Mouse (Mus musculus): Measurements from ENCODE around the gene Oprl1. TPM values are rescaled to one million over a fixed set of nuclear protein-coding genes. Genes with fewer than 3 reads are reported as not detected.
A peak's percentile ranks its signal among the peaks of the same experiment; 100 is the strongest.

The Oprl1 gene
- polyA plus RNA-seq (2011; ENCODE audit: insufficient read length, low read depth, missing spikeins): not detected in 2 replicates

DNA sequence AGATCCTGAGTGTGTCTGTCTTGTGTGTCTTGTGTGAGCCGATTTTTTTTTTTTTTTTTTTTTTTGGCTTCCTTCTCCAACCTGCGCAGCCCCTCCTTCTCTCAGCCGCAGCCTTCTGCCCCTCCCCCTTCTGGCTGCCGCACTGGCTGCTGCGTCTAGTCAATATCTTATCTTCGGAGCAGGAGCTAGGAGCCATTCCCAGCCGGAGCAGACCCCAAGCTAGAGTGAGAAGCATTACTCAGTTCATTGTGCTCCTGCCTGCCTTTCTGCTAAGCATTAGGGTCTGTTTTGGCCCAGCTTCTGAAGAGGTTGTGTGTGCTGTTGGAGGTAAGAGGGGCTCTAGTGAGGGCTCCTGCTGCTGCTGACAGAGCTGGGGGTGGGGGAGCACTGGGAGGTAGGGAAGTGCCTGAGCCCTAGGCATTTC, at the start of gene Oprl1:
Oprl1 (plus strand) TSS at position 114 of the 424 bp plus-strand sequence.
- no peaks in the 10 kb centered on the region for H3K4me1 ChIP-seq (ENCODE audit: control insufficient read depth, insufficient read depth, low read length)
- TF ChIP-seq CTCF (IDR thresholded peaks at IDR 0.05; ENCODE audit: borderline replicate concordance, insufficient read depth, low read length) (no peak), POLR2A (IDR thresholded peaks at IDR 0.05; ENCODE audit: low read depth, low read length) (no peak)
- H3K4me3 ChIP-seq (ENCODE audit: insufficient read depth, low read length): no peak within 1 kb of the TSS
- no peak within 1 kb of the TSS for H3K27ac ChIP-seq (ENCODE audit: insufficient read depth, low read length)

DNA sequence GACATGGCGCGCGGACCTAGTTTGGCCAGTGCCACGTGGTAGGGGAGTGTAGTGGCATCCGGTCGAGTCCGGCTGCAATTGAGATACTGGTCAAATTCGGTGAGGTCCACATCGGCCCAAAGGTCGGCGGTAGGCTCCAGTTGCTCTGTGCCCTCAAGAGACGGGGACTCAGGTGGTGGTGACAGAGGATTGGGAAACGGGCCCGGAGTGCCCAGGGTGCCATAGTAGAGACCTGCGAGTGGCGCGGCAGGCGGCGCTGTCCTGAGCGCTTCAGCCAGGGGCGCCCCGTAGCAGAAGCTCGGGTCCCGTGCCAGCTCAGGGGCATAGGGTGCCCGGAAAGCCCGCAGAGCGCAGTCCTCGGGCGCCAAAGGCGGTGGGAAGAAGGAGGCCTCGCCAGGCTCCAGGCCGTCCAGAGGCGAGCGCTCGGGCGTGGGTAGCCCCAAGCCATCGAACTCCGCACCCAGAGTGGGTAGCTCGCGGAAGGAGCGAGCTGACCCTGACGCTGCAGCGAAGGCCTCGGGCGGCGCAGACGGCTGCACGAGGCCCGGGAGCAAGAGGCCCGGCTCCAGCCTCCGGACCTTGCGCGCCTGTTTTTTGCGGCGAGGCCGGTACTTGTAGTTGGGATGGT, 44.4 kb upstream of the Oprl1 start:
- no peak overlapping the region for H3K27ac ChIP-seq (ENCODE audit: insufficient read depth, low read length)
- TF ChIP-seq POLR2A (IDR thresholded peaks at IDR 0.05; ENCODE audit: low read depth, low read length): no peak
- H3K4me1 ChIP-seq (ENCODE audit: control insufficient read depth, insufficient read depth, low read length): no peaks in the 10 kb centered on the region
- no peak overlapping the region for H3K4me3 ChIP-seq (ENCODE audit: insufficient read depth, low read length)

DNA sequence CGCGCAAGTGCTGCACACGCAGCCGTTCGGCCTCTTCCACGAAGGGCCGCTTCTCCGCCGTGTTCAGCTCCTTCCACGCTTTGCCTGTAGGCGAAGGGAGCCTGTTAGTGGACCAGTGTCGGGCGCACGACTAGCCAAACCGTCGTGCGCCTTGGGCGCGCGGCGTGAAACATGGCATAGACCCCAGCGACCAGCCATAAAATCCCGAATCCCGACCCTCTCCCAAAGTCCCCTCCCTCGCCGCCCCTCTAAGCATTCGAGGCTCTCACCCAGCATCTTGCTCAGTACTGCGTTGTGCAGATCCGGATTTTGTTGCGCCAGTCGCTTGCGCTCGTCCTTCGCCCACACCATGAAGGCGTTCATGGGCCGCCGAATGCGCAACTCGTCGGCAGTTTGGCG, 43.9 kb upstream of the Oprl1 start:
- peak overlapping the region; percentile 31; the same call in 1 of the 2 replicates for H3K4me3 ChIP-seq (ENCODE audit: insufficient read depth, low read length)
- no peaks in the 10 kb centered on the region for H3K4me1 ChIP-seq (ENCODE audit: control insufficient read depth, insufficient read depth, low read length)
- H3K27ac ChIP-seq (ENCODE audit: insufficient read depth, low read length): no peak overlapping the region
- TF ChIP-seq POLR2A (IDR thresholded peaks at IDR 0.05; ENCODE audit: low read depth, low read length) (no peak), CTCF (IDR thresholded peaks at IDR 0.05; ENCODE audit: borderline replicate concordance, insufficient read depth, low read length) (no peak)

DNA sequence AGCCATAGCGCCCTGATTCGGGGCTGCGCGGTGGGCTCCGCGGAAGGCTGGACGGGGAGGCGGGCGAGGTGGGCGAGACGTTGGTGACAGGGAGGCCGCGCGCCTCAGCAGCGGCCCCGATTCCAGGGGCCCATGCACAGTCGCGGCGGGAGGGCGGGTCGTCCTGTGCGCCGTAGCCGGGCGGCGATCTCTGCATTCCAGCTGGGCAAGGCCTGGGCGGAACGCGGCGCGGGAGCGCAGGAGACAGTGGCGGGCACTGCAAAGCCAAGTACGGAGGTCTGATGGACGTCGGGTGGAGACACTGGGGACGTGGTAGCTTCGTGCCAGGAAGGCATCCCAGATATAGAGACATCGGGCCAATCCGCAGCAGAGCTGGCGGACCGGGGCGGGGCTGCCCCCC, 43.5 kb upstream of the Oprl1 start, which contains the start of gene Sox18:
Sox18 (minus strand) TSS at position 315 of the 400 bp plus-strand sequence.
- H3K4me3 ChIP-seq (ENCODE audit: insufficient read depth, low read length): peak within 1 kb of the TSS; percentile 31
- no peak for TF ChIP-seq POLR2A (IDR thresholded peaks at IDR 0.05; ENCODE audit: low read depth, low read length)
- no peak for TF ChIP-seq CTCF (IDR thresholded peaks at IDR 0.05; ENCODE audit: borderline replicate concordance, insufficient read depth, low read length)
- H3K4me1 ChIP-seq (ENCODE audit: control insufficient read depth, insufficient read depth, low read length): no peaks in the 10 kb centered on the region
- no peak within 1 kb of the TSS for H3K27ac ChIP-seq (ENCODE audit: insufficient read depth, low read length)

DNA sequence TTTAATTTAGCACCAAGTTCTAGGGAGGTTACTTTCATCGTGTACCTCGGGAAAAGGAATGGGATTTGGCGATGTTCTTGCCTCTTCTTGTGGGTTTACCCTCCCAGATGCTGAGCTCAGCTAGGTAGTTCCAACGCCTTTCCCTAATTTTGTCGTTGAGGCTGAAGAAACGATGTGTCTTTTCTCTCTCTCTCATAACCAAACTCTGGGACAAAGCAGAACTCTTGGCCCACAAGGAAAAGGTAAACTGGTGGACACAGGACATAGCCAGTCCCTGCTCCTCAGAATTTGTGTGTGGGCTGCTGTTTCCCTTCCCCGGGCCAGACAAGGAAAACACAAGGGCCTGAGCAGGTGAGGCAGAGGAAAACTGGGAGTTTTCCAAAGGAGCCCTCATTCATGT, 42.8 kb upstream of the Oprl1 start:
- no peak overlapping the region for H3K27ac ChIP-seq (ENCODE audit: insufficient read depth, low read length)
- TF ChIP-seq POLR2A (IDR thresholded peaks at IDR 0.05; ENCODE audit: low read depth, low read length) (no peak), CTCF (IDR thresholded peaks at IDR 0.05; ENCODE audit: borderline replicate concordance, insufficient read depth, low read length) (no peak)
- no peak overlapping the region for H3K4me3 ChIP-seq (ENCODE audit: insufficient read depth, low read length)
- no peaks in the 10 kb centered on the region for H3K4me1 ChIP-seq (ENCODE audit: control insufficient read depth, insufficient read depth, low read length)

DNA sequence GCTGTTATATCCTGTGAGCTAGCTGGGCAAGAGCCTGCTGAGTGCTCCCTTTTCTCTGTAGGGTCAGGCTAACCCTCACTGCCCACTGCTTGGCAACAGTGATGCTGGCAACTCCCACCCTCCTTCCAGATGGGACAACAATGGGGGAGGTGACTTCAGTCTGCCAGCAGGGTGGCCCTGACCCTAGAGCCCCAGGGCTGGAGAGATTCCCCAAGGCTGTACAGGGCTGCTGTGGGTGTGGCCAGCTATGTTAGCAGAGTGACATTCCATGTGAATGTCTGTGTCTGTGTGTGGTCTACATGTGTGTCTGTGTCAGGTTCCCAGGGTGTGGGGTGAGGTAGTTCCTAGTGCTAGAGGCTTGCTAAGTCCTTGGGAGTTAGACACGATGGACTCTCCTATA, 41.3 kb upstream of the Oprl1 start:
- no peak overlapping the region for H3K27ac ChIP-seq (ENCODE audit: insufficient read depth, low read length)
- H3K4me3 ChIP-seq (ENCODE audit: insufficient read depth, low read length): no peak overlapping the region
- TF ChIP-seq CTCF (IDR thresholded peaks at IDR 0.05; ENCODE audit: borderline replicate concordance, insufficient read depth, low read length) (no peak), POLR2A (IDR thresholded peaks at IDR 0.05; ENCODE audit: low read depth, low read length) (no peak)
- H3K4me1 ChIP-seq (ENCODE audit: control insufficient read depth, insufficient read depth, low read length): no peaks in the 10 kb centered on the region

DNA sequence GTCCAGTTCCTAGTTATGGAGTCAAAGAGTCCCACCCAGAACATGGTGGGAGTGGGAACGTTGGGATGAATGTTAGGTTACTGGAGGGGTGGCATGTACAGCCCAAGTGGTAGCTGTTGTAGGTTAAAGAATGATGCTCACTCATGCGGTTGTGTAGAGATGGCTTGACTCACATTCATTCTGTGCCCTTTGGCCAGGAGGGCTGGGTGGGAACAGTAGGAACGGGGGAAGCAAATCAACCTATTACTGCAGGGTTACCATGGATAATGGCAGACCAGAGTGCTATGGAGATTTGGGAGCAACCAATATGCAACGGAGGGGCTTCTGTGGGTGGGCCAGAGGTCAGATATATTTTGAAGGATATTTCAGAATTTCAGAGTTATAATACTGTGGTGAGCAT, 39.9 kb upstream of the Oprl1 start:
- TF ChIP-seq POLR2A (IDR thresholded peaks at IDR 0.05; ENCODE audit: low read depth, low read length) (no peak), CTCF (IDR thresholded peaks at IDR 0.05; ENCODE audit: borderline replicate concordance, insufficient read depth, low read length) (no peak)
- Histone ChIP-seq H3K4me1 (ENCODE audit: control insufficient read depth, insufficient read depth, low read length) (no peaks in the 10 kb centered on the region), H3K4me3 (ENCODE audit: insufficient read depth, low read length) (no peak overlapping the region), H3K27ac (ENCODE audit: insufficient read depth, low read length) (no peak overlapping the region)

DNA sequence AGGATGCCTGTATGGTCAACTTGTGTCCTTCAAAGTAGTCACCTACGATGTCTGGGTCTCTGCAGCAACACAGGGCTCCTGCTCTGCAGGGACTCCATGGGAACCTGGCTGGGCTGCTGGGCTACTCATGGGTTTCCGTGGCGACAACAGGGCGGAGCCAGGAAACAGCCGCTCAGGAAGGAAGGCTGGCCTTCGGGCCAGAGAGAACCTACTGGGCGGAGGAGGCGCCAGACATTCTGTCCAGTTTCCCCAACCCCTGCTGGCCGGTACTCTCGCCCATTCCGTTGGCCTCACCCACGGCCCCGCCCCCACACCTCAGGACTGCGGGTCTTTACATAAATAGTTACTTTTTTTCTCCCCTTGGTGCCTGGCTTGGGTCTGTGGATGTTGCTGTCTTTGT, 39.4 kb upstream of the Oprl1 start:
- Histone ChIP-seq H3K4me1 (ENCODE audit: control insufficient read depth, insufficient read depth, low read length) (no peaks in the 10 kb centered on the region), H3K27ac (ENCODE audit: insufficient read depth, low read length) (no peak overlapping the region), H3K4me3 (ENCODE audit: insufficient read depth, low read length) (no peak overlapping the region)
- no peak for TF ChIP-seq POLR2A (IDR thresholded peaks at IDR 0.05; ENCODE audit: low read depth, low read length)

DNA sequence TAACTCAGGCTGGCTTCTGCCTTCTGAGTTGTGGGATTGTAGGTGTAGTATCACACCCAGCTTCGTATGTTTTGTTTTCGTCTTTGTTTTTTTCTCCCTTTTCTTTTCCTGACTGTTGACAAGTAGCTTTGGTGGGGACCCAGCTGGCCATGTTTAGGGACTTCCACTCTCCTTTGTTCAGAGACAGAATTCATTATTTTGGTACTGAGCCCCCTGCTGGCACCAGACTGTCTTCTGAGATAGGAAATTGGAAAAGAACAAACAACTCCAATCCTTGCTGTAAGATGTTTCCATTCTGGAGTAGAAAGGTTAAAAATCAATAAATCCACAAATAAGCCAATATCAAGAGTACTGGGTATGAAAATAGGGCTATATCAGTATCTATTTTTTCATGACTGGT, 38.4 kb upstream of the Oprl1 start:
- Histone ChIP-seq H3K4me1 (ENCODE audit: control insufficient read depth, insufficient read depth, low read length) (no peaks in the 10 kb centered on the region), H3K4me3 (ENCODE audit: insufficient read depth, low read length) (no peak overlapping the region), H3K27ac (ENCODE audit: insufficient read depth, low read length) (no peak overlapping the region)
- TF ChIP-seq POLR2A (IDR thresholded peaks at IDR 0.05; ENCODE audit: low read depth, low read length) (no peak), CTCF (IDR thresholded peaks at IDR 0.05; ENCODE audit: borderline replicate concordance, insufficient read depth, low read length) (no peak)

DNA sequence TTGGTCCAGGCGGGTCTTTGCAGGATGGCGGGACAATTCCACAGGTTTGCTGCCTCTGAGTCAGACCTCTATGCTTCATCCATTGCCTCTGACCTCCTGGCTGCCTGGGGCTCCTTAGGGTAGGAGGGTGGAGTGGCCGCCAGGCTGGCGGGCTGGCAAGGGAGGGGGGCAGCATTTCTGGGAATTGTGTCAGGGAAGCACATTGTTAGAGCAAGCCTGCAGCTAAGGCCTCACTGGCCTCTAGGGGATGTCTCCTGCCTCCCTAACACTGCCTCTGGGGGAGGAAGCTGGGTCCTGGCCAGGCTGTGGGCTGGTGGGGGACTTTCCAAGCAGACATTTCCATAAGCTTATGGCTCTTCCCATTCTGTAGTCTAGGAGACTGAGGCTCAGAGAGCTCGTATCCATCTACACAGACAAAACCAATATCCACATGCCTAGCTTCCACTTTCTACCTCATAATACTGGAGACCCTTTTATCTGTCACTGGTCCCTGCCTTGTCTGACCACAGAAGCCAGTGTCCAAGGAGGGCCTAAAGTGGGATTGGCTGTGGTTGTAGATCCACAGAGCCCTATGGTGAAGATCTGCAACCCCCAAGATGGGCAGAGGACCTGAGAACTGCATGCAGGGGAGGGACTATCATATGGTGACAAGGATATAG, 37.6 kb upstream of the Oprl1 start:
- H3K27ac ChIP-seq (ENCODE audit: insufficient read depth, low read length): no peak overlapping the region

More for the DNA sequence above, 37.6 kb upstream of the Oprl1 start:
- Histone ChIP-seq H3K4me3 (ENCODE audit: insufficient read depth, low read length) (no peak overlapping the region), H3K4me1 (ENCODE audit: control insufficient read depth, insufficient read depth, low read length) (no peaks in the 10 kb centered on the region)
- TF ChIP-seq POLR2A (IDR thresholded peaks at IDR 0.05; ENCODE audit: low read depth, low read length): no peak
- no peak for TF ChIP-seq CTCF (IDR thresholded peaks at IDR 0.05; ENCODE audit: borderline replicate concordance, insufficient read depth, low read length)

Data from embryonic fibroblast, embryonic 13.5 days (primary cell).